Mouse (Mus musculus): ENCODE data around the gene Endog. TPM values are rescaled to one million over a fixed set of nuclear protein-coding genes. Genes with fewer than 3 reads are reported as not detected.
"Not testable (repeated sequence)": the region's sequence is repeated elsewhere in the genome, so short reads cannot be mapped to it uniquely, and the experiment has no call there.

Gene Endog
- total RNA-seq, 2 experiments from 2014 or later = 2.9 to 4.1 TPM

GRCm38 (mm10) chr2:30164340-30164932, 6.9 kb upstream of the Endog start:
- ATAC-seq (ENCODE audit: poor library complexity, severe bottlenecking) = no peak

- ATAC-seq (ENCODE audit: poor library complexity, severe bottlenecking) = no peak
Observed at GRCm38 (mm10) chr2:30166677-30167076, 4.6 kb upstream of the Endog start.

GRCm38 (mm10) chr2:30171997-30172382, 697 bp downstream of the Endog start:
- ATAC-seq (ENCODE audit: poor library complexity, severe bottlenecking) = no peak

- ATAC-seq (ENCODE audit: poor library complexity, severe bottlenecking) = no peak
Observed at GRCm38 (mm10) chr2:30173541-30174240, 2.4 kb downstream of the Endog start.

GRCm38 (mm10) chr2:30175897-30176296, 4.6 kb downstream of the Endog start:
- ATAC-seq (ENCODE audit: poor library complexity, severe bottlenecking) = no peak

- no peak for ATAC-seq (ENCODE audit: poor library complexity, severe bottlenecking)
Observed at GRCm38 (mm10) chr2:30176561-30176960, 5.3 kb downstream of the Endog start.

- ATAC-seq (ENCODE audit: poor library complexity, severe bottlenecking) = peak; percentile 100
Observed at GRCm38 (mm10) chr2:30177700-30178675, 6.7 kb downstream of the Endog start, which contains the start of gene Spout1. TSS of gene Spout1 (minus strand) at chr2:30178459.

GRCm38 (mm10) chr2:30178711-30179110, 7.4 kb downstream of the Endog start:
- ATAC-seq (ENCODE audit: poor library complexity, severe bottlenecking) = not testable (repeated sequence)

GRCm38 (mm10) chr2:30182424-30182823, 11.1 kb downstream of the Endog start:
- no peak for ATAC-seq (ENCODE audit: poor library complexity, severe bottlenecking)

GRCm38 (mm10) chr2:30183721-30184120, 12.4 kb downstream of the Endog start:
- no peak for ATAC-seq (ENCODE audit: poor library complexity, severe bottlenecking)

- ATAC-seq (ENCODE audit: poor library complexity, severe bottlenecking) = no peak
Observed at GRCm38 (mm10) chr2:30185276-30185675, 14.0 kb downstream of the Endog start.

- ATAC-seq (ENCODE audit: poor library complexity, severe bottlenecking) = no peak
Observed at GRCm38 (mm10) chr2:30185681-30186080, 14.4 kb downstream of the Endog start.

- ATAC-seq (ENCODE audit: poor library complexity, severe bottlenecking) = no peak
Observed at GRCm38 (mm10) chr2:30191790-30192580, 20.7 kb downstream of the Endog start.

- ATAC-seq (ENCODE audit: poor library complexity, severe bottlenecking) = no peak
Observed at GRCm38 (mm10) chr2:30194656-30195055, 23.4 kb downstream of the Endog start.

GRCm38 (mm10) chr2:30198021-30198420, 26.7 kb downstream of the Endog start:
- ATAC-seq (ENCODE audit: poor library complexity, severe bottlenecking) = no peak

GRCm38 (mm10) chr2:30199984-30200383, 28.7 kb downstream of the Endog start:
- no peak for ATAC-seq (ENCODE audit: poor library complexity, severe bottlenecking)

GRCm38 (mm10) chr2:30200388-30200925, 29.2 kb downstream of the Endog start:
- ATAC-seq (ENCODE audit: poor library complexity, severe bottlenecking) = no peak

- no peak for ATAC-seq (ENCODE audit: poor library complexity, severe bottlenecking)
Observed at GRCm38 (mm10) chr2:30203439-30203838, 32.1 kb downstream of the Endog start.

GRCm38 (mm10) chr2:30205255-30205628, 33.9 kb downstream of the Endog start:
- ATAC-seq (ENCODE audit: poor library complexity, severe bottlenecking) = peak; percentile 13

GRCm38 (mm10) chr2:30205629-30206357, 34.5 kb downstream of the Endog start, which contains the start of gene Kyat1:
TSS of gene Kyat1 (minus strand) at chr2:30205847.
- peak; percentile 97 for ATAC-seq (ENCODE audit: poor library complexity, severe bottlenecking)

Measured in megakaryocyte, adult 5-6 weeks (primary cell).